Mouse (Mus musculus) forebrain, embryonic 10.5 days (tissue): ENCODE data around the gene Panx3. TPM values are rescaled to one million over a fixed set of nuclear protein-coding genes. Genes with fewer than 3 reads are reported as not detected.

Source experiments
- DNase-seq: peaks from one replicate; pipeline ENCODE4 v3.0.0-alpha.2; 2017; ENCODE audit warnings: low spot score; ENCODE audit errors: extremely low spot score
- H3K27ac ChIP-seq: fragments of 300-500 bp; sonication (generic); 2 replicates; pipeline ENCODE4 v1.5.1; 2016; ENCODE audit warnings: mild to moderate bottlenecking
- H3K27me3 ChIP-seq: fragments of 300-500 bp; sonication (generic); 2 replicates; pipeline ENCODE4 v1.6.1; 2016; ENCODE audit warnings: mild to moderate bottlenecking; ENCODE audit not compliant: poor library complexity, severe bottlenecking
- H3K36me3 ChIP-seq: fragments of 300-500 bp; sonication (generic); replicated peaks from 2 replicates; pipeline ENCODE4 v1.6.1; 2016; ENCODE audit warnings: mild to moderate bottlenecking, moderate library complexity
- H3K4me1 ChIP-seq: fragments of 300-500 bp; sonication (generic); 2 replicates; pipeline ENCODE4 v1.6.1; 2016
- H3K4me3 ChIP-seq: fragments of 300-500 bp; sonication (generic); 2 replicates; pipeline ENCODE4 v1.5.1; 2016; ENCODE audit warnings: mild to moderate bottlenecking, moderate library complexity
- H3K9me3 ChIP-seq: fragments of 300-500 bp; sonication (generic); 2 replicates; pipeline ENCODE4 v1.6.1; 2016; ENCODE audit warnings: mild to moderate bottlenecking, moderate library complexity
- WGBS: fragments of 180-500 bp; shearing (Covaris S2); methylation state at CpG from one replicate; pipeline ENCODE4 v1.1.7; 2016; 5-methylcytosine and 5-hydroxymethylcytosine counted together
- polyA plus RNA-seq: library from polyadenylated mRNA; unstranded; fragments of >200 nt; fragmentation: Nextera tagmentation; extraction: Ambion mirVana; gene quantifications from 2 replicates; pipeline ENCODE4 v1.2.1, GENCODE M21; 2016

The Panx3 gene
- polyA plus RNA-seq, 1 experiment from 2014 or later, result not detected

- Histone ChIP-seq H3K4me1 (peaks cover 20% of the 10 kb centered on the region), H3K27me3 (no peaks in the 10 kb centered on the region), H3K27ac (no peak overlapping the region), H3K4me3 (no peak overlapping the region), H3K9me3 (no peaks in the 10 kb centered on the region), H3K36me3 (no peaks in the 10 kb centered on the region)
- no peak for DNase-seq
- WGBS, result 93% methylated on average over 1 of the region's 1 CpGs
These were observed 41.8 kb downstream of the Panx3 start for GRCm38 (mm10) chr9:37627263-37627662.

GRCm38 (mm10) chr9:37626103-37626567, 42.9 kb downstream of the Panx3 start:
- no peaks in the 10 kb centered on the region for H3K36me3 ChIP-seq
- H3K27ac ChIP-seq, result peak overlapping the region; percentile 27; the same call in 1 of the 2 replicates
- H3K9me3 ChIP-seq, result no peaks in the 10 kb centered on the region
- no peak overlapping the region for H3K4me3 ChIP-seq
- no peaks in the 10 kb centered on the region for H3K27me3 ChIP-seq
- DNase-seq, result no peak
- WGBS, result 20% methylated on average over 3 of the region's 3 CpGs
- H3K4me1 ChIP-seq, result peaks cover 20% of the 10 kb centered on the region

GRCm38 (mm10) chr9:37625641-37626040, 43.4 kb downstream of the Panx3 start:
- Histone ChIP-seq H3K36me3 (no peaks in the 10 kb centered on the region), H3K27ac (no peak overlapping the region), H3K4me3 (no peak overlapping the region), H3K9me3 (no peaks in the 10 kb centered on the region), H3K4me1 (peaks cover 20% of the 10 kb centered on the region), H3K27me3 (no peaks in the 10 kb centered on the region)
- WGBS, result 25% methylated on average over 7 of the region's 7 CpGs
- DNase-seq, result no peak

GRCm38 (mm10) chr9:37625129-37625528, 43.9 kb downstream of the Panx3 start:
- no peak overlapping the region for H3K27ac ChIP-seq
- no peak for DNase-seq
- H3K27me3 ChIP-seq, result no peaks in the 10 kb centered on the region
- H3K4me3 ChIP-seq, result no peak overlapping the region
- no peaks in the 10 kb centered on the region for H3K9me3 ChIP-seq
- 44% methylated on average over 3 of the region's 3 CpGs for WGBS
- no peaks in the 10 kb centered on the region for H3K36me3 ChIP-seq
- H3K4me1 ChIP-seq, result peaks cover 20% of the 10 kb centered on the region

- Histone ChIP-seq H3K36me3 (no peaks in the 10 kb centered on the region), H3K4me1 (peaks cover 20% of the 10 kb centered on the region), H3K27me3 (no peaks in the 10 kb centered on the region), H3K27ac (no peak overlapping the region), H3K9me3 (no peaks in the 10 kb centered on the region), H3K4me3 (no peak overlapping the region)
- 80% methylated on average over 1 of the region's 1 CpGs for WGBS
- DNase-seq, result no peak
These were observed 44.5 kb downstream of the Panx3 start for GRCm38 (mm10) chr9:37624502-37624901.

- peaks cover 20% of the 10 kb centered on the region for H3K4me1 ChIP-seq
- H3K27me3 ChIP-seq, result no peaks in the 10 kb centered on the region
- H3K4me3 ChIP-seq, result no peak overlapping the region
- H3K36me3 ChIP-seq, result no peaks in the 10 kb centered on the region
- no peak overlapping the region for H3K27ac ChIP-seq
- no peaks in the 10 kb centered on the region for H3K9me3 ChIP-seq
- 84% methylated on average over 3 of the region's 3 CpGs for WGBS
- DNase-seq, result no peak
These were observed 45.1 kb downstream of the Panx3 start for GRCm38 (mm10) chr9:37623981-37624380.

GRCm38 (mm10) chr9:37621290-37621689, 47.7 kb downstream of the Panx3 start:
- Histone ChIP-seq H3K9me3 (no peaks in the 10 kb centered on the region), H3K27ac (no peak overlapping the region)
- DNase-seq, result no peak

GRCm38 (mm10) chr9:37616770-37617169, 52.3 kb downstream of the Panx3 start:
- H3K9me3 ChIP-seq, result no peaks in the 10 kb centered on the region
- no peak for DNase-seq
- H3K4me1 ChIP-seq, result peaks cover 14% of the 10 kb centered on the region
- H3K36me3 ChIP-seq, result no peaks in the 10 kb centered on the region
- peaks cover 5% of the 10 kb centered on the region for H3K27me3 ChIP-seq
- 48% methylated on average over 2 of the region's 2 CpGs for WGBS
- H3K4me3 ChIP-seq, result no peak overlapping the region
- no peak overlapping the region for H3K27ac ChIP-seq

More at GRCm38 (mm10) chr9:37621290-37621689, 47.7 kb downstream of the Panx3 start:
- Histone ChIP-seq H3K36me3 (no peaks in the 10 kb centered on the region), H3K4me3 (no peak overlapping the region), H3K4me1 (peaks cover 14% of the 10 kb centered on the region), H3K27me3 (peaks cover 5% of the 10 kb centered on the region)
- 89% methylated on average over 6 of the region's 6 CpGs for WGBS

GRCm38 (mm10) chr9:37615220-37615619, 53.8 kb downstream of the Panx3 start:
- Histone ChIP-seq H3K4me1 (peaks cover 14% of the 10 kb centered on the region), H3K4me3 (no peak overlapping the region), H3K9me3 (no peaks in the 10 kb centered on the region), H3K27ac (no peak overlapping the region), H3K27me3 (peaks cover 5% of the 10 kb centered on the region), H3K36me3 (no peaks in the 10 kb centered on the region)
- WGBS, result 67% methylated on average over 5 of the region's 5 CpGs
- no peak for DNase-seq

GRCm38 (mm10) chr9:37614316-37614715, 54.7 kb downstream of the Panx3 start:
- peak overlapping the region; percentile 76 for H3K4me3 ChIP-seq
- H3K27me3 ChIP-seq, result peaks cover 5% of the 10 kb centered on the region
- no peak for DNase-seq
- no peaks in the 10 kb centered on the region for H3K36me3 ChIP-seq
- peaks cover 14% of the 10 kb centered on the region for H3K4me1 ChIP-seq
- H3K9me3 ChIP-seq, result no peaks in the 10 kb centered on the region
- no peak overlapping the region for H3K27ac ChIP-seq

- H3K27me3 ChIP-seq, result peaks cover 5% of the 10 kb centered on the region
- H3K4me3 ChIP-seq, result peak overlapping the region; percentile 76
- WGBS, result 23% methylated on average over 6 of the region's 6 CpGs
- H3K27ac ChIP-seq, result peak overlapping the region; percentile 93
- no peaks in the 10 kb centered on the region for H3K36me3 ChIP-seq
- H3K9me3 ChIP-seq, result no peaks in the 10 kb centered on the region
- H3K4me1 ChIP-seq, result peaks cover 14% of the 10 kb centered on the region
- DNase-seq, result no peak
These were observed 55.1 kb downstream of the Panx3 start for GRCm38 (mm10) chr9:37613911-37614280.

GRCm38 (mm10) chr9:37613182-37613910, 55.7 kb downstream of the Panx3 start, which contains the start of gene Spa17:
Gene Spa17 (minus strand): TSS chr9:37613722.
- H3K27me3 ChIP-seq, result peaks cover 5% of the 10 kb centered on the region
- under 1% methylated on average over 45 of the region's 45 CpGs for WGBS
- peaks cover 14% of the 10 kb centered on the region for H3K4me1 ChIP-seq
- H3K27ac ChIP-seq, result peak within 1 kb of the TSS; percentile 93
- H3K9me3 ChIP-seq, result no peaks in the 10 kb centered on the region
- no peaks in the 10 kb centered on the region for H3K36me3 ChIP-seq
- peak; percentile 87 for DNase-seq
- peak within 1 kb of the TSS; percentile 76 for H3K4me3 ChIP-seq
